Mouse (Mus musculus) stomach, postnatal 0 days (tissue): ENCODE measurements around the gene Rbm5. TPM values are rescaled to one million over a fixed set of nuclear protein-coding genes. Genes with fewer than 3 reads are reported as not detected.

Source experiments
- ATAC-seq: fragments of 200-750 bp; cut with Nextera tagmentation; 2 replicates; pipeline ENCODE4 v1.8.0; 2017; ENCODE audit not compliant: low FRiP score, low TSS enrichment
- DNase-seq: peaks from one replicate; pipeline ENCODE4 v3.0.0-alpha.2; 2016; ENCODE audit warnings: low spot score
- H3K27ac ChIP-seq: fragments of 300-500 bp; sonication (generic); replicated peaks from 2 replicates; pipeline ENCODE4 v1.5.1; 2014; ENCODE audit warnings: mild to moderate bottlenecking, control low read depth
- H3K27me3 ChIP-seq: fragments of 300-500 bp; sonication (generic); 2 replicates; pipeline ENCODE4 v1.6.1; 2014; ENCODE audit warnings: low read length; ENCODE audit not compliant: control insufficient read depth, insufficient read depth
- H3K36me3 ChIP-seq: fragments of 300-500 bp; sonication (generic); 2 replicates; pipeline ENCODE4 v1.6.1; 2014; ENCODE audit warnings: low read length, mixed read lengths; ENCODE audit not compliant: control insufficient read depth, insufficient read depth
- H3K4me1 ChIP-seq: fragments of 300-500 bp; sonication (generic); replicated peaks from 2 replicates; pipeline ENCODE4 v1.6.1; 2014; ENCODE audit warnings: antibody characterized with exemption; ENCODE audit not compliant: control insufficient read depth, insufficient read depth
- H3K4me2 ChIP-seq: fragments of 300-500 bp; sonication (generic); replicated peaks from 2 replicates; pipeline ENCODE4 v1.6.1; 2014; ENCODE audit warnings: low read depth, mild to moderate bottlenecking, control low read depth, moderate library complexity
- H3K4me3 ChIP-seq: fragments of 300-500 bp; sonication (generic); 2 replicates; pipeline ENCODE4 v1.5.1; 2014; ENCODE audit warnings: low read depth, low read length, control low read depth
- H3K9ac ChIP-seq: fragments of 300-500 bp; sonication (generic); 2 replicates; pipeline ENCODE4 v1.6.1; 2014; ENCODE audit warnings: mild to moderate bottlenecking, low read length, control low read depth, mixed read lengths
- H3K9me3 ChIP-seq: fragments of 300-500 bp; sonication (generic); 2 replicates; pipeline ENCODE4 v1.6.1; 2016; ENCODE audit warnings: low read length; ENCODE audit not compliant: control insufficient read depth
- CTCF ChIP-seq: IDR thresholded peaks from 2 replicates; pipeline ENCODE4 v1.5.1; 2016; ENCODE audit warnings: antibody characterized with exemption, low read depth, mild to moderate bottlenecking, moderate library complexity
- EP300 ChIP-seq: optimal IDR thresholded peaks from 2 replicates; pipeline ENCODE3; 2016; ENCODE audit warnings: antibody characterized with exemption
- WGBS: fragments of 180-500 bp; shearing (Covaris S2); extraction: QIAGEN DNeasy Blood & Tissue Kit; methylation state at CpG from one replicate; pipeline ENCODE4 v1.1.7; 2014; 5-methylcytosine and 5-hydroxymethylcytosine counted together
- polyA plus RNA-seq: library from polyadenylated mRNA; unstranded; fragments of >200 nt; fragmentation: Nextera tagmentation; extraction: Ambion mirVana; gene quantifications from 2 replicates; pipeline ENCODE4 v1.2.1, GENCODE M21; 2015

Gene Rbm5
- polyA plus RNA-seq, 1 experiment from 2014 or later = 67.3 TPM

DNA sequence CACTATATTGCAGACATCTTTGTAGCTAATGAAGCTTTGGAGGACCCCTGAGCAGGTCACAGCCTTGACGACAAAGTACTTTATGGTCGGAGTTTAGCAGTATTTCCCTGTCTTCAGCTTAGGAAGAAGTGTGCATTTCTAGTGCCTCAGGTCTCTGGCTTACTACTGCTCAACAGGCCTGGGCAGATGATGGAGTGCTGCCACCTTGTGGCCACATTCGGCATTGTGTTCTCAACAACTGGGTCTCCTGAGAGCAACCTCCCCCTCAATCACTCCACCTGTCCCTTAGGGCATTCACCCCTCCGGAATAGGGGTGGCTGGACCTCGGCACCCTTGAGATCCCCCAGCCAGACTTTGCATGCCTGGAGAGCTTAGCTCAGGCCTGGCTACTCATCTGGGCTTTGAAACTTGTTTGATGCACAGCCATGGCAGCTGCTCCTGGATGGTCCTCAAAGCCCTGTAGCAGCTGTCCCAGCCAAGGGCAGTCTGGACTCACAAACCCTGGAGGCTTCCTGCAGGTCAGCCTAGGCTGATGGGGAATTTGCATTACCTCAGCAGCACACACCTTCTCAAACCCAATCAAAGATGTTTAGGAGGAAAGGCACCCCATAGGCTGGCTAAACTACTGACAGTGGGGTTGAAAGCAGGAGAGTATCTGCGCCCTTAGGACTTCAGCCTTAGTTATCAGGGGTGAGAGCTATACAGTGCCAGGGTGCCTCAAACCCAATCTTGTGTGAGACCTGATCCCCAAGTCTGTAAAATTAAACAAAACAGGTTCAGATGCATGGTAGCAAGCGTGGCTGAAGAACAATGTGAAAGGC, 32.6 kb downstream of the Rbm5 start:
- peak; percentile 64 for ATAC-seq
- H3K9me3 ChIP-seq = no peaks in the 10 kb centered on the region
- peaks cover 9% of the 10 kb centered on the region for H3K4me1 ChIP-seq
- 0 out of 2 replicates have a peak overlapping the region, but pooled peaks have one; percentile 14 for H3K27ac ChIP-seq
- no peaks in the 10 kb centered on the region for H3K27me3 ChIP-seq
- no peak overlapping the region for H3K4me2 ChIP-seq
- H3K4me3 ChIP-seq = no peak overlapping the region
- peaks cover 32% of the 10 kb centered on the region for H3K36me3 ChIP-seq
- no peak overlapping the region for H3K9ac ChIP-seq
- DNase-seq = peak; percentile 90
- WGBS = 20% methylated on average over 7 of the region's 7 CpGs
- TF ChIP-seq CTCF (peak; percentile 97), EP300 (no peak)

- DNase-seq (no peak), ATAC-seq (no peak)
- H3K9me3 ChIP-seq = no peaks in the 10 kb centered on the region
- no peak overlapping the region for H3K9ac ChIP-seq
- peaks cover 17% of the 10 kb centered on the region for H3K36me3 ChIP-seq
- H3K4me1 ChIP-seq = peaks cover 9% of the 10 kb centered on the region
- TF ChIP-seq CTCF (no peak), EP300 (no peak)
- H3K27ac ChIP-seq = no peak overlapping the region
- no peak overlapping the region; the same call in 1 of the 2 replicates for H3K4me3 ChIP-seq
- peak overlapping the region; percentile 27; the same call in 1 of the 2 replicates for H3K4me2 ChIP-seq
- no peaks in the 10 kb centered on the region for H3K27me3 ChIP-seq
- 3% methylated on average over 7 of the region's 7 CpGs for WGBS
Measured at GRCm38 (mm10) chr9:107736185-107736485, 34.7 kb downstream of the Rbm5 start.

DNA sequence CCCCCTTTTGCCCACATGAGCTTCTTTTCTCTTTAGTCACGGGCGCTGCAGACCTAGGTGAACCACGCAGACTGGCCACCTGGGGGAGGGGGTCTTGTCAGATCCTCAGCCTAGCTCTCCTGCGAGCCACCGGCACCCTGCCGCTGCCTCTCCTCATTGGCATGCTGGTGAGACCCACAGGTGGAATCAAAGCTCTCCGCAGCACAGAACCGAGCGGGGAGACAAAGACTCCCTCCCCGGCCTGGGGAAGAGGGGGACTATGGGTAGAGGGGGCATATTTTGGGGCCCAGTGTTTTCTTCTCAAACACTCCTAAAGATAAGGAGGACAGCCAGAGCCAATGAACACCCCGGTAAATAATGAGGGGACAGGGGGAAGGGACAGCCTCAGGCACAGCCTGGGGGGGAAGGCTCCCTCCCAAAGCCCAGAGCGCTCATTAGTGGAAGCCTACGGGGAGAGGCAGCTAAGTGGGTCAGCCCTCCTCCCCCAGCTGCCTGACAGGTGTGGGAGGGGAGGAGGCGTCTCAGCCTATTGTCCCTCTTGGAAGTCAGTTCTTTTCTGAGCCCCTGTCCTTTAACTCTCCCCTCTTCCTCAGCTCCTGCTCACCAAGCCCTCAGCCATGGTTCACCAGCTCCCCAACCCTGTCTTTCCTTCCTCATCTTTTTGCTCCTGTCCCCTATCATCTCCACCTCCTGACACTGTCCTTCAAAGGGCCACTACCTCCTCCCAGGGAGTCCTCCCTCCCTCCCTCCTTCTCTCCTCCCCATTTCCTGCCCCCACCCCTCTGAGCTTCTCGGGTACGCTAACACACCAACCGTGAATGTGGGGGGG, 35.2 kb downstream of the Rbm5 start:
- H3K4me2 ChIP-seq = peak overlapping the region; percentile 27; the same call in 1 of the 2 replicates
- no peak overlapping the region for H3K9ac ChIP-seq
- no peaks in the 10 kb centered on the region for H3K9me3 ChIP-seq
- ATAC-seq (no peak), DNase-seq (no peak)
- TF ChIP-seq CTCF = no peak
- no peaks in the 10 kb centered on the region for H3K27me3 ChIP-seq
- 20% methylated on average over 17 of the region's 17 CpGs for WGBS
- H3K27ac ChIP-seq = no peak overlapping the region
- peaks cover 9% of the 10 kb centered on the region for H3K4me1 ChIP-seq
- H3K4me3 ChIP-seq = no peak overlapping the region
- H3K36me3 ChIP-seq = peaks cover 12% of the 10 kb centered on the region

DNA sequence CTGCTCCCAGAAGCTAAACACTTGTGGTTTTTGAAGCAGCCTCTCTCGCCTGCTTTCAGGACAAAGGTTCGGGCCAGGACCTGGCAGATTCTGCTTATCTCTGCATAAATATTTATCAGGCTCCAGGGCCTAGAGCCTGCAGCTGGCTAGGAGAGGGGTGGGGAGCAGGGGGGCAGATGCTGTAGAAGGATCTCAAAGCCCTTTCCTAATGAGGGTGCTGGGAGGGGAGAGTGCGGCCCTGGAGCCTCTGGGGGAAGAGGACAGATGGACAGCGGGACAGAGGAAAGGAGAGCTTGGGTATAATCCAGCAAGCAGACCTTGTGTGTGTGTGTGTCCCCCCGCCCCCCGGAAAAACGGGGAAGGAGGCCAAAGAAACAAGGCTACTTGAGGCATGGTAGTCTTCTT, 36.2 kb downstream of the Rbm5 start:
- no peak for DNase-seq
- TF ChIP-seq EP300 = no peak
- TF ChIP-seq CTCF = no peak
- H3K9me3 ChIP-seq = no peaks in the 10 kb centered on the region
- peaks cover 9% of the 10 kb centered on the region for H3K4me1 ChIP-seq
- no peak overlapping the region for H3K4me2 ChIP-seq
- H3K36me3 ChIP-seq = peaks cover 5% of the 10 kb centered on the region; the same call in 1 of the 2 replicates
- H3K27ac ChIP-seq = 0 out of 2 replicates have a peak overlapping the region, but pooled peaks have one; percentile 24
- no peak overlapping the region for H3K9ac ChIP-seq
- H3K27me3 ChIP-seq = no peaks in the 10 kb centered on the region
- ATAC-seq = no peak
- H3K4me3 ChIP-seq = no peak overlapping the region
- 25% methylated on average over 7 of the region's 7 CpGs for WGBS

- 53% methylated on average over 3 of the region's 3 CpGs for WGBS
- no peaks in the 10 kb centered on the region; the same call in none of the 2 replicates for H3K4me1 ChIP-seq
- no peaks in the 10 kb centered on the region for H3K27me3 ChIP-seq
Measured at GRCm38 (mm10) chr9:107729709-107730108, 41.1 kb downstream of the Rbm5 start.

More at GRCm38 (mm10) chr9:107729709-107730108, 41.1 kb downstream of the Rbm5 start:
- Histone ChIP-seq H3K27ac (no peak overlapping the region), H3K4me3 (no peak overlapping the region), H3K4me2 (no peak overlapping the region), H3K36me3 (no peaks in the 10 kb centered on the region), H3K9me3 (no peaks in the 10 kb centered on the region), H3K9ac (no peak overlapping the region)
- ATAC-seq (no peak), DNase-seq (no peak)
- TF ChIP-seq CTCF (no peak), EP300 (no peak)
